Mouse (Mus musculus) cerebellum, adult 11 months (tissue): ENCODE results near the gene Zfp663.

Source experiments
- DNase-seq: peaks from one replicate; pipeline ENCODE4 v3.0.0; 2022

Gene Zfp663

GRCm38 (mm10) chr2:165319503-165319902 is 49.0 kb downstream of the Zfp663 start:
- no peak for DNase-seq

DNA sequence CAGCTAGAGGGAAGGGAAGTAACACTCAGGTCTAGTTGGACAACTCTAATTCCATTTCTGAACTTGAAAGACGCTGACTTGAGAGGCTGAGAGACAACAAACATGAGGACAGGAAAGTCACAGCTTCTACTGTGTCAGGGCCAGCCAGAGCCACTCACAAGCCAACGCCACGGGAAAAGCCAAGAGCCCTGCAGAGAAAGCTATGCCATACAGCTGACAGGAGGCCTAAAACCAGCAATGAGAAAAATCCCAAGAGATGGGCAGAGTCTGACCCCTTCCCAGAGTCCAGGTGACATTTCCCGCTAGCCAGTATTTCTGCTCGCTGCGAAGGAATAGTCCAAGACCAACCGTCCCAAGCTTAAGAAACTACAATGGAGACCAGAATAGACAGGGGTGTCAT is 49.6 kb downstream of the Zfp663 start:
- peak; percentile 20 for DNase-seq

GRCm38 (mm10) chr2:165317621-165318263 is 50.8 kb downstream of the Zfp663 start:
- no peak for DNase-seq

- DNase-seq, result peak; percentile 42
These were observed 51.6 kb downstream of the Zfp663 start for GRCm38 (mm10) chr2:165316837-165317473.

GRCm38 (mm10) chr2:165316204-165316603 is 52.3 kb downstream of the Zfp663 start:
- DNase-seq, result peak; percentile 20

GRCm38 (mm10) chr2:165314197-165314596 is 54.3 kb downstream of the Zfp663 start:
- DNase-seq, result no peak

DNA sequence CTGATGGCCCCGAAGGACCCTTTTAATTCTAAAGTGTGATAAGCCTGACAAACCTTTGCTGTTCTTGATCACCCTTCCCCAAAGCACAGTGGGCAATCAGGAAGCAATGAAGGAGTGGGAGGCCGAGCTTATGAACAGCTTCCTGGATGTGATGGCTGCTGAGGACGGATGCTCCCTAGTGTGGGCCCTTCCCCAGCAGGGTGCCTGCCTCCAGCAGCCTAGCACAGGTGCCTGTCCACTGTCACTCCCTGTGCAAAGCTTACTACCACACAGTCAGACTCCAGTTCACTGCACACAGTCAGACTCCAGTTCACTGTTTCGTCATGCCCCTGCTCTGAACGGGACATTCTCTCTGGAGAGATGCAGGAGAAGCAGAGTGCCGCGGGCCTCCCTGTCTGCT is 56.1 kb downstream of the Zfp663 start:
- DNase-seq, result peak; percentile 46

- DNase-seq, result peak; percentile 99
These were observed 57.0 kb downstream of the Zfp663 start for GRCm38 (mm10) chr2:165311577-165311976.

GRCm38 (mm10) chr2:165310818-165311425 is 57.6 kb downstream of the Zfp663 start:
- no peak for DNase-seq

GRCm38 (mm10) chr2:165307801-165308200 is 60.7 kb downstream of the Zfp663 start:
- DNase-seq, result no peak

DNA sequence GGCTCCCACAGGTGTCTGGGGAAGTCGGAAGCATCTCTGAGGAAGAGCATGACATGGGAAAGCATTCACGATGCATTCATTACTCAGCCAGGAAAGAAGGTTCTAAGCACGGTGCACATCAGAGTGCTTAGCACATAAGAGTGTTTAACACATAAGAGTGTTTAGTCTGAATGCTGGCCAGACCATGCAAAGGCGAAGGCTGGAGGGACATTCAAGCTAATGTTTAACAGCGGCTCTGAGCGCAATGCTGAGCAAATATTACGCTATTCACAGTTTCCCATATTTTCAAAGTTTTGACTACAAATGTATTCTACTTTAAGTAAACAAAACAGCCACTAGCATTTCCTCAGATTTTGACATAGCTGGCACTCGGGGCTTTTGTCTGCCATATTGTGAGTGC is 63.1 kb downstream of the Zfp663 start:
- DNase-seq, result no peak

DNA sequence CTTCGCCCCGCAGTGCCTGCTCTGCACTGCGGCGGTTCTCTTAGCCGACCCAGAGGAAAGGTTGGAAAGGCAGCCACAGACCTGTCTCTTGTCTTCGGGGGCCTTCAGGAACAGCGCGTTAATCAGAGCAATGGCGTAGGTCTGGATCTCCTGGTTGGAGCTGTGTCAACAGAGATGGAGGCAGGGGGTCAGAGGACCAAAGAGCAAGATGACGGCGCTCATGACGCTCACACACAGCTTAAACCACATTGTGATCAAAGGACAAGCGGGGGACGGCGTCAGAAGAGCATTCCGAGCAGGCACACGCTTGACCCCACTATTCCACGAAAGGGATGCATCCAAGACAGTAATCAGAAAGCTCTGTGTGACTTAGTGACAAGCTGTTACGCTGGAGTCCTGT is 63.7 kb downstream of the Zfp663 start:
- no peak for DNase-seq

- no peak for DNase-seq
These were observed 65.0 kb downstream of the Zfp663 start for GRCm38 (mm10) chr2:165303354-165304012.

GRCm38 (mm10) chr2:165301409-165301808 is 67.1 kb downstream of the Zfp663 start:
- no peak for DNase-seq
